Mouse (Mus musculus): ENCODE measurements around the gene Nup85. TPM values are rescaled to one million over a fixed set of nuclear protein-coding genes. Genes with fewer than 3 reads are reported as not detected.

The Nup85 gene
- total RNA-seq (2012; rRNA removed) (290 and 340 TPM in 2 replicates), total RNA-seq (2014; rRNA removed) (282 and 305 TPM in 2 replicates), polyA plus RNA-seq (2012; ENCODE audit: insufficient read length, low read depth) (326 and 368 TPM in 2 replicates)

DNA sequence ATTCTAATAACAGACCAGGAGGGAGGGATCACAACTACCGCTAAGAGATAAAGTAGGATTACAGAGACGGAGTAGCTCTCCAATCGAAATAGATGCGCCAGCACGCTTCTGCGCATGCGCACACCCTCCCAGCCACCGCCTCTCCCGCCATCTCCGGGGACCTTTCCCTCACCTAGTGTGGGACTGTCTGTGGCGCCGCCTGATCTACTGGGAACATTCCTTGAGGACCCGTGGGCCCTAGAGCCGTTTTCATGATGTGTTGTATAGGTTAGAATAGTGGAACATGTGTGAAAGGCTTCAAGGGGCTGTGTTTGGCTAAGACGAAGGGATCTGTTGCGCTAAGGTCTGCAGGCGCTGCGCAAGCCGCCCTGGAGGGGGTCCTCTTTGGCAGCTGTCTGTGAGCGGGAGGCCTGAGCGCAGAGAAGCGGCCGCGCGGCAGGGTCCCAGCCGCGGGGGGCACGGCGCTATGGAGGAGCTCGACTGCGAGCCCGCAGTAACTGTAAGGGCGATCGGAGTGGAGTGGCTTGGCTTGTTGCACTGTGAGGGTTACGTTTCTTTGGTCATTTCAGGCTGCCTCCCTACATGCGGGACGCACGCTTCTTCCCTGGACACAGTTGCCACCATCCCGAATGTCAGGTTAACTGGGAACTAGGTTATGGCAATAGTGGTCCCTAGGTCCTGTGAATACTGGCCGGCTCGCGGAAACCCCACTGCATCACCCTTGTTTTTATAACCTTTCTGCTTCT is at the start of gene Nup85:
Gene Nup85, plus strand, starts transcription at position 371 of the 746 bp plus-strand sequence.
- H3K9ac ChIP-seq (ENCODE audit: insufficient read depth, low read depth) = peak within 1 kb of the TSS; percentile 66
- H3K4me3 ChIP-seq (replicated peaks in 1 of 3; ENCODE audit: low read depth in 2 of 3, low read length in 2 of 3, poor library complexity in 1 of 3) = peak within 1 kb of the TSS; percentile 74 to 91 (median 74)
- H3K36me3 ChIP-seq (replicated peaks in 1 of 2; ENCODE audit: control insufficient read depth in 1 of 2, insufficient read depth in 1 of 2, low read length in 1 of 2) = peaks cover 28 to 36% of the 10 kb centered on the region in 2 experiments
- in situ Hi-C loops (cut with MboI; ENCODE audit: low pct_ligation_motif_present, low pct_unique_long_range_greater_than_20kb, low sequenced_read_pairs) = no loop called here
- no peaks in the 10 kb centered on the region for H3K9me3 ChIP-seq (replicated peaks; ENCODE audit: low read length)
- H3K27me3 ChIP-seq (replicated peaks) = no peaks in the 10 kb centered on the region
- dilution Hi-C loops (cut with MboI; ENCODE audit: extremely low pct_ligation_motif_present, extremely low pct_unique_long_range_greater_than_20kb, low sequenced_read_pairs) = no loop called here
- peaks cover 47% of the 10 kb centered on the region for H3K79me2 ChIP-seq (replicated peaks; ENCODE audit: control insufficient read depth, extremely low read depth, insufficient read depth, poor library complexity, severe bottlenecking)
- TF ChIP-seq ZC3H11A (IDR thresholded peaks at IDR 0.05; ENCODE audit: low read depth, low read length) = no peak
- TF ChIP-seq SMC3 (IDR thresholded peaks at IDR 0.05; ENCODE audit: low read depth, low read length) = no peak
- peak; percentile 91; the same call in 1 of the 2 replicates for TF ChIP-seq E2F4 (IDR thresholded peaks at IDR 0.05; ENCODE audit: insufficient replicate concordance, low read depth, low read length)
- no peak for TF ChIP-seq UBTF (IDR thresholded peaks at IDR 0.05; ENCODE audit: low read depth, low read length)
- TF ChIP-seq TBP (conservative IDR thresholded peaks at IDR 0.05; ENCODE audit: low read depth, low read length) = peak; percentile 83
- TF ChIP-seq MAFK (IDR thresholded peaks at IDR 0.05; ENCODE audit: insufficient replicate concordance, low read length) = no peak
- TF ChIP-seq ETS1 (conservative IDR thresholded peaks at IDR 0.05; ENCODE audit: low read depth, low read length) = no peak
- peak; percentile 67; the same call in 1 of the 2 replicates for TF ChIP-seq MAZ (IDR thresholded peaks at IDR 0.05; ENCODE audit: low read depth, low read length)
- TF ChIP-seq SIN3A (IDR thresholded peaks at IDR 0.05; ENCODE audit: low read length) = peak; percentile 99
- TF ChIP-seq MXI1 (IDR thresholded peaks at IDR 0.05; ENCODE audit: low read depth, low read length) = peak; percentile 99
- peak; percentile 41 for TF ChIP-seq BHLHE40 (IDR thresholded peaks at IDR 0.05; ENCODE audit: low read depth, low read length)
- peak; percentile 91 for TF ChIP-seq NELFE (IDR thresholded peaks at IDR 0.05; ENCODE audit: low read depth, low read length)
- TF ChIP-seq JUN (IDR thresholded peaks at IDR 0.05; ENCODE audit: insufficient read depth, low read depth, low read length) = no peak
- 0 out of 2 replicates have a peak, but pooled peaks have one; percentile 72 for TF ChIP-seq RCOR1 (conservative IDR thresholded peaks at IDR 0.05; ENCODE audit: low read depth, low read length)
- TF ChIP-seq EP300 (IDR thresholded peaks at IDR 0.05; ENCODE audit: low read length) = peak; percentile 34; the same call in 1 of the 2 replicates
- TF ChIP-seq ELF1 (IDR thresholded peaks at IDR 0.05; ENCODE audit: low read depth, low read length) = peak; percentile 33
- no peak for TF ChIP-seq CHD1 (IDR thresholded peaks at IDR 0.05; ENCODE audit: low read depth, low read length)
- TF ChIP-seq ZMIZ1 (IDR thresholded peaks at IDR 0.05; ENCODE audit: low read depth, low read length) = peak; percentile 83
- TF ChIP-seq MAX (IDR thresholded peaks at IDR 0.05; ENCODE audit: low read length) = peak; percentile 100
- TF ChIP-seq JUND (conservative IDR thresholded peaks at IDR 0.05; ENCODE audit: low read depth, low read length) = no peak
- no peak for TF ChIP-seq ZNF384 (IDR thresholded peaks at IDR 0.05; ENCODE audit: low read depth, low read length)
- peak; percentile 88 for TF ChIP-seq HCFC1 (IDR thresholded peaks at IDR 0.05; ENCODE audit: low read depth, low read length)
- peak; percentile 77 for TF ChIP-seq TCF12 (IDR thresholded peaks at IDR 0.05; ENCODE audit: low read depth, low read length)
- no peak for TF ChIP-seq ZKSCAN1 (IDR thresholded peaks at IDR 0.05; ENCODE audit: borderline replicate concordance, low read depth, low read length)
- 0 out of 4 replicates have a peak, but pooled peaks of 1 of the 2 experiments have one; percentile 25 for TF ChIP-seq CTCF (conservative IDR thresholded peaks at IDR 0.05 in 1 of 2, IDR thresholded peaks at IDR 0.05 in 1 of 2; ENCODE audit: low read depth in 2 of 2, low read length in 2 of 2)
- peak; percentile 96 for TF ChIP-seq POLR2A (IDR thresholded peaks at IDR 0.05; ENCODE audit: low read depth, low read length)
- TF ChIP-seq POLR2AphosphoS2 (IDR thresholded peaks at IDR 0.05; ENCODE audit: low read depth, low read length) = peak; percentile 82
- TF ChIP-seq MEF2A (IDR thresholded peaks at IDR 0.05; ENCODE audit: borderline replicate concordance, low read depth, low read length) = peak; percentile 64
- TF ChIP-seq KAT2A (IDR thresholded peaks at IDR 0.05; ENCODE audit: insufficient replicate concordance, low read length) = peak; percentile 91
- no peak for TF ChIP-seq RAD21 (IDR thresholded peaks at IDR 0.05; ENCODE audit: low read depth, low read length)
- TF ChIP-seq MYC (IDR thresholded peaks at IDR 0.05; ENCODE audit: low read depth, low read length) = peak; percentile 95
- peak; percentile 49 for TF ChIP-seq CHD2 (IDR thresholded peaks at IDR 0.05; ENCODE audit: low read length)
- no peak for TF ChIP-seq USF1 (IDR thresholded peaks at IDR 0.05; ENCODE audit: low read depth, low read length)
- 0 out of 2 replicates have a peak, but pooled peaks have one; percentile 4 for TF ChIP-seq USF2 (conservative IDR thresholded peaks at IDR 0.05; ENCODE audit: low read depth, low read length)
- TF ChIP-seq PAX5 (IDR thresholded peaks at IDR 0.05; ENCODE audit: low read length) = no peak
- TF ChIP-seq NRF1 (IDR thresholded peaks at IDR 0.05; ENCODE audit: low read depth, low read length) = peak; percentile 96
- no peak; the same call in 1 of the 2 replicates for TF ChIP-seq GABPA (IDR thresholded peaks at IDR 0.05; ENCODE audit: insufficient replicate concordance, low read depth, low read length)
- no peak for TF ChIP-seq IRF4 (IDR thresholded peaks at IDR 0.05; ENCODE audit: low read depth, low read length)
- peaks cover 0 to 32% of the 10 kb centered on the region in 2 experiments; a peak in 2 of 4 replicates for H3K4me1 ChIP-seq (ENCODE audit: control insufficient read depth in 1 of 2, insufficient read depth in 2 of 2)
- peak within 1 kb of the TSS; percentile 93 for H3K4me2 ChIP-seq (ENCODE audit: insufficient read depth, low read depth, poor library complexity, severe bottlenecking)
- peak; percentile 98 for DNase-seq (ENCODE audit: extremely low read depth)
- H3K27ac ChIP-seq (ENCODE audit: insufficient read depth, low read depth) = peak within 1 kb of the TSS; percentile 21

All from CH12.LX (cell line).